Mouse (Mus musculus) adrenal gland, postnatal 25 days (tissue): ENCODE results near the gene Avl9. TPM values are rescaled to one million over a fixed set of nuclear protein-coding genes. Genes with fewer than 3 reads are reported as not detected.

Source experiments
- DNase-seq: peaks from one replicate; pipeline ENCODE4 v3.0.0; 2021; ENCODE audit warnings: mixed read lengths
- long read RNA-seq: library from polyadenylated mRNA; stranded (forward); transcript quantifications from one replicate; pipeline ENCODE4 v2.0.0, GENCODE M21; 2021
- total RNA-seq: library from RNA; stranded (reverse); gene quantifications from 2 replicates; pipeline ENCODE4 v1.2.3, GENCODE M21; 2021

Avl9 gene
- 26.8 and 31.1 TPM in 2 replicates for total RNA-seq
- long read RNA-seq, full-length matches to known transcripts = 5 of 9 reads
- long read RNA-seq, partial matches to known transcripts = 0 of 9 reads
- long read RNA-seq, other reads (novel, unspliced or antisense) = 4 of 9 reads

GRCm38 (mm10) chr6:56714574-56715269 is at the start of gene Avl9:
Gene Avl9 (plus strand): TSS chr6:56714899.
- peak; percentile 97 for DNase-seq

- no peak for DNase-seq
These were observed 26.5 kb upstream of the Avl9 start for GRCm38 (mm10) chr6:56688238-56688637.

DNA sequence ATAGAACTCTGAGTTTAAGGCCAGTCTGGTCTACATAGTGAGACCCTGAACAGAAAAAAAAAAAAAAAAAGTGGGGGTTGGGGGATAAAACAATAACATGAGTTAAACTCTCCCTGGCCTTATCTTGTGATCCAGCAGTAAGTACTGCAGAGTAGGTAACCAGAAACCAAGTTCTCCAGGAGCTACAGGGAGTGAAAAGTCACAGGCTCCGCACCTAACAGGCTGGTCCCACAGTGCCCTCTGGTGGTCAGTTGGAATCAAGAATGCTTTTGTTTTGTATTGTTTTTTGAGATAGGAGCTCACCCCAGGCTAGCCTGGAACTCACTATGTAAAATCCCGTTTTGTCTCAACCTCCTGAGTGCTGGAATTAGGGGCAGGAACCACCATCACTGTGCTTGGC is 23.5 kb upstream of the Avl9 start:
- DNase-seq = peak; percentile 54

- DNase-seq = no peak
These were observed 22.3 kb upstream of the Avl9 start for GRCm38 (mm10) chr6:56692445-56692844.

GRCm38 (mm10) chr6:56703931-56704900 is 10.5 kb upstream of the Avl9 start, which contains the start of gene Lsm5:
Gene Lsm5 (minus strand): TSS chr6:56704710.
- peak; percentile 77 for DNase-seq

DNA sequence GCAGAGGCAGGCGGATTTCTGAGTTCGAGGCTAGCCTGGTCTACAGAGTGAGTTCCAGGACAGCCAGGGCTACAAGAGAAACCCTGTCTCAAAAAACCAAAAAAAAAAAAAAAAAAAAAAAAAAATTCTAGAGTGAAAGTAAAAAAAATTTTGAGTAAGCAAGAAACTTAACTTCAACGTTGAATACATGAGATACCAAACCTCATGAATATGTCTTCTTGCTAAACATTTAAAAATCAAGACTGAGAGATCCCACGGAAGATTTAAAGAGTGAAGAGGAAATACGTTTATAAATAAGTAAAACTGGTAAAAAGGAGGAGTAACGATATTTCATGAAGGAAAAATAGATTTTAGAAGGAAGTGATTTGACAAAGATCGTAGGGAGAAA is 519 bp upstream of the Avl9 start:
- DNase-seq = no peak

DNA sequence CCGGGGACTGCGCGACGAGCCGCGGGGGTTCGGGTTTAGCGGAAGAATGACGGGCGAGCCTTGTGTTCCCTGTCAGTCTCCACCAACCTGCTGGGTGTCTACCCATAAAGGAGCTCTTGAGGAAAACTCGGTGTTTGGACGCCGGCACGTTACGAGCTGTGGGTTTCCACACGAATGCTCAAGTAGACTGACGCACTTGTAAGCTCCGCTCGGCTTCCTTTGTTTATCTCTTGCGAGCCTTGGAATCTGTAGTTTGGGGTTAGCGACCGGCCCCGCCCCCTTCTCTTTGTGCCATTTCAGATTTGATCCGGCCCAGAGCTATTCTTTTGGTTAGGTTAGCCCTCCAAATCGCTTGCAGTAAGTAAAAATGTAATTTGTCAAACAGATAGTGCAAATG is 569 bp downstream of the Avl9 start:
- peak; percentile 28 for DNase-seq

DNA sequence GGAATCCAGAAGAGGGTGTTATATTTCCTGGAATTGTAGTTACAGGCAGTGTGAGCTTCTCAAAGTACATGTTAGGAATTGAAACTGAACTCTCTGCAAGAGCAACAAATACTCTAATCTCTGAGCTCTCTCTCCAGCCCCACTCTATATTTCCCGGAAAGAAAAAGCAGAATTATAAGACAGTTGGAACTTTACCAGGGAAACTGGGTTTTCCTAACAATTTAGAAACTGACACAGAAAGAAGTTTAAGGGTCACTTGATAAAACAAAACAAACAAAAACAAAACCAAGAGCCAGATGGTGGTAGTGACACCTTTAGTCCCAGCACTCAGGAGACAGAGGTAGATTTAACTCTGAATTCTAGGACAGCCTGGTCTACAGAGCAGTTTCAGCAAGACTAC is 4.4 kb downstream of the Avl9 start:
- no peak for DNase-seq

DNA sequence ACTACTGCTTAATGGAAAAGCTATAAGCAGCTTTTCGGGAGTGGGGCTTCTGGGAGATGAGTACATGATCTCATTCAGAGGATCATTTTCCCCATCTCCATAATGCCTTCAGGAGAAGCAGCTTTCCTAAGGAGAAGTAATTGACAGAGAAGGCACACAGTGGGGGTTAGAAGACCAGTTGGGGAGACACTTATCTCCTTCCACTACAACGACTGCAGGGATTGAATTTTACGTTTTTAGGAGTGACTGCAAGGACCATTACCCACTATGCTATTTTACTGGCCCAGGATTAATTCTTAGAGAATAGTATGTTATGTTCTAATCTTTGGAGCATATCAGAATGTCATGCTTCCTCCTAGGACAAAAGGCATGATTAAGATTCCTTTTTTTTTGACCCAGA is 6.2 kb downstream of the Avl9 start:
- no peak for DNase-seq

DNA sequence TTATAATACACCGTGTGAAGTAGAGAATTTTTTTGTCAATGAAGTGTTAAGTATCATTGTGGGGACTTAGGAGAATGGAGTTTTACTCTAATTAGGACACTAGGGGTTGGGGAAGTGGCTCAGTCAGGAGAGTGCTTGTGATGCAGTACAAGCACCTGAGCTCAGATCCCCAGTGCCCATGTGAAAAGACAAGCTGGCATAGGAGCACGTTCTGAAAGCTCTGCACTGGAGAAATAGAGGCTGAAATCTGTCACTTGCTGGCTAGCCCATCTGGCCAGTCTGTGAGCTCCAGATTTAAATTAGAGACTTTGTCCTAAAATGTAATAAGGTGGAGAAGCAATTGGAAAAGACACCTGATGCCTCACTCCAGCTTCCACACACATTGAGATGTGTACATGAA is 17.8 kb downstream of the Avl9 start:
- DNase-seq = no peak

- no peak for DNase-seq
These were observed 31.3 kb downstream of the Avl9 start for GRCm38 (mm10) chr6:56745950-56746543.

DNA sequence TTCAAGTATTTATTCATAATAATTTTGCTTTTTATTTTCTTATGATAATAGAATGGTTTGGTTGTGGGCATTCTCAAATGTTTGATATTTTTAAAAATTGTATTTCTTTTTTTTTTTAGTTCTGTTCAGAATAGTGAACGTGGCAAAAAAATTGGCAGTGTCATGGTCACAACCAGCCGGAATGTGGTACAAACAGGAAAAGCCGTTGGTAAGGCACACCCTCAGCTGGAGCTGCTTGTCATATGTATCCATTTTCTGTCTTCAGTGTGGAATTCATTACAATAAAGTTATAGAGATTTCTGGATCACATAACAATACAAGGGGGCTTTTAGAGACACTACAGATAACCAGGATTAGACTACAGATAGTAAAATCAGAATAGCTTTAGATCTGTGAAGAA is 39.0 kb downstream of the Avl9 start:
- DNase-seq = no peak

GRCm38 (mm10) chr6:56756117-56756516 is 41.4 kb downstream of the Avl9 start:
- no peak for DNase-seq

- DNase-seq = no peak
These were observed 44.6 kb downstream of the Avl9 start for GRCm38 (mm10) chr6:56759324-56759723.

DNA sequence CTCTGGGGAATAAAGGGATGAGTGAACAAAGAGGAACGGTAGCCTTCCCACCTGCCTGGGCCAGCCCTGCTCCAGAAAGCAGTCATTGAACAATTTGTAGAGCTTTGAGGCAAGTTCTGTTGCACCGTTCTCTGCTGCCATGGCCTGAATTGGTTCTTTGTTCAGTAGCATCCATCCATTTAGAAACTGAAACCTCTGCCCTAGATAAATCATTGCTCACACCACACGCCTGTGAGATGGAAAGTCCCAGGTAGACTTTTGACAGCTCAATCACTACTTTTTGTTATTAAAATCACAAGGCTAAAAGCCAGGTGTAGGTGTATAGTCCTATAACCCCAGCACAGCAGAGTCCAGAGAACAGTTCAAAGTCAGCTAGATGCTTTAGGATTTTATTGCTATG is 50.6 kb downstream of the Avl9 start:
- no peak for DNase-seq

DNA sequence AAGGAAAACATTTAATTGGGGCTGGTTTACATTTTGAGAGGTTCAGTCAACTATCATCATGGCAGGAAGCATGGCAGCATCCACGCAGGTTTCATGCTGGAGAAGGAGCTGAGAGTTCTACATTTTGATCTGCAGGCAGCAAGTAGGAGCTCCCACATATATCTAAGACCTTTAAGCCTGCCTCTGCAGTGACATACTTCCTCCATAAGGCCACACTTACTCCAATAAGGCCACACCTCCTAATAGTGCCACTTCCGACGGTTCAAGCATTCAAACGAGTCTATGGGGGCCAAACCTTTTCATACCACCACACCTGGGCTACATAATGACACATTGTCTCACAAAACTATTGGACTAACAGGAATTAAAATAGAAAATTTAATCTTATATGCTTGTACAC is 51.0 kb downstream of the Avl9 start:
- no peak for DNase-seq

GRCm38 (mm10) chr6:56775816-56776215 is 61.1 kb downstream of the Avl9 start:
- no peak for DNase-seq

DNA sequence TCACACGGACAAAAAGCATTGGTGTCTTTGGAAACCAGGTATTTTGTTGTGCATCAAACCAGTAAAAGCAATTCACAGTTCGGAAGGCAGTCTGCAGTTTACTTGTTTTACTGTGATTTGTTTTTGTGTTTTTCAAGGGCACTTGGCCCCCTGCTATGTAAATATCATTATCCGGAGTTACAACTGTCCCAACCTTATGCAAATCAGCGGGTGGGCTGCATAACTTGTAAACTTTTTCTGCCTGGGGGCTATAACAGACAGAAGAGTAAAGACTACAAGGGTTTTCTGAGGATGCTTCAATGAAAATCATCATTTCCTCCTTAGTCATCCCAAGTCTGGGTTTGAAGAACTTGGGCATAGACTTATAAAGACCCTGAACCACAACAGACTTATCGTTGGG is 64.9 kb downstream of the Avl9 start:
- DNase-seq = no peak

DNA sequence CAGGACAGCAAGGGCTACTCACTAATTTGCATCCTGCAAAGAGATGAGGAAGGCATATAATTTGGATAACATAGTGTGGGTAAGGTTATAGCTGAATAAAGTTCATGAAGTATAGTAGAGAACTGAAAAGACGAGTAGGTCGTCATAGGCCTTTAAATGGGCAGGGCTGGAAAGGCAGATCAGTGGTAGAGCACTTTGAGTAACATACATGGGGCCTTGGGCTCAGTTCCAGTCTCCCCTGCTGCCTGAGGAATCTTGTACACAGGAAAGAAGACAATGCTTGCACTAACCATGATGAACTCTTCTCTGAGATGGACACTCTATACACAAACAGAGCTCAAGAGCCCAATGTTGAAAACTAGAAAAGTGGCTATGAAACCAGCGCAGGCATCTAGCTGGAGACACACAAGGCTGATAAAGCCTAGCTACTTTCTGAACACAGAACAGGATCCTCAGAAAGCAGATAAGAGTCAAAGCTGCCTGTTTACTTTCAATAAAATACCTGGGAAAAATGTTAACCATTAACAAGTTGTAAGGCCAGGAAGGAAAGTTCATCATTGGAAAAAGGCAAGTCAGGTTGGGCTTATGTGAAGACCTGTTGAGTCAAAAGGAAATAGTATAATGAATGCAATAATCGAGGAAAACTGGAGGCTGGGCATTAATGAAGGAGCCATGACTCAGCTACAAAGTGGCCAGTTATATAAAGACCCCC is 69.0 kb downstream of the Avl9 start:
- DNase-seq = no peak

- no peak for DNase-seq
These were observed 70.4 kb downstream of the Avl9 start for GRCm38 (mm10) chr6:56785068-56785467.

DNA sequence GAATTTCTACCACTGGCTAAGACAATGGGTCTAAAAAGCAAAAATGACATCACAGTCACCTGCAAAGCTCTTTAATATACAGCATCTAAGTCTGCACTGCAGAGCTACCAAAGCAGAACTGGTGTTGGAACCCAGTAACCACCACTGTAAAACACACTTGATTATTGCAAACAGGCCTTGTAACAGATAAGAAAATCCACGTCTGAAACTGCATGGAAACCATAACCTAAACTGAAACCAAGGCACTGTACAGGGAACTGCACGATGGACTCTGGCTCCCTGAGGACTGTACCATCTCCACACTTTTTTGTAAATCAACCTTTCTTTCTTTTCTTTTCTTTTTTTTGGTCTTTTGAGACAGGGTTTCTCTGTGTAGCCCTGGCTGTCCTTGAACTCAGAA is 73.0 kb downstream of the Avl9 start:
- no peak for DNase-seq

DNA sequence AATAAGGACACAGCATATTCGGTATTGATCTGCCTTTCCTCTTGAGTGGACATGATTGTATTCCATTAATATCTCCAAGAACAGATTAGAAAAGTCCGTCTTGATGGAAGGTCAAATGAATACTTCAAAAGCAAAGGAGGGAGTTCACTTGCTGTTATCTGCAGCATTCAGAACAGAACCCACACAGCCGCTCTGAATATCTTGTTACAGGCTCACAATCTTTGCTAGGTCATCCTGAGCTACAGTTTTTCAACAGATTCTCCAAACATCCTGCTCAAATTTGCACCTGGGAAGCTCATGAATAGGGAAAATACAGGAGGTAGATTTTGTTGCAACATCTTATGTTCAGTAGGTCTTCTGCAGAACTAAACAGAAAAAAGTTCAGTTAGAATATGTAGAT is 74.6 kb downstream of the Avl9 start:
- no peak for DNase-seq
